Mouse (Mus musculus) limb, embryonic 11.5 days (tissue): Measurements from ENCODE around the gene Zbtb14. TPM values are rescaled to one million over a fixed set of nuclear protein-coding genes. Genes with fewer than 3 reads are reported as not detected.
A peak's percentile ranks its signal among the peaks of the same experiment; 100 is the strongest.

Experiments used
- ATAC-seq: fragments of 200-750 bp; cut with Nextera tagmentation; 2 replicates; pipeline ENCODE4 v1.8.0; 2017; ENCODE audit warnings: low read depth; ENCODE audit not compliant: insufficient number of reproducible peaks, low FRiP score, low TSS enrichment
- DNase-seq: peaks from one replicate; pipeline ENCODE4 v3.0.0-alpha.2; 2015; ENCODE audit warnings: low spot score
- H3K27ac ChIP-seq: fragments of 300-500 bp; sonication (generic); replicated peaks from 2 replicates; pipeline ENCODE4 v1.5.1; 2014; ENCODE audit warnings: low read depth, mild to moderate bottlenecking, low read length
- H3K27me3 ChIP-seq: fragments of 300-500 bp; sonication (generic); 2 replicates; pipeline ENCODE4 v1.6.1; 2014; ENCODE audit warnings: mild to moderate bottlenecking, low read length, mixed read lengths; ENCODE audit not compliant: control insufficient read depth, insufficient read depth
- H3K36me3 ChIP-seq: fragments of 300-500 bp; sonication (generic); 2 replicates; pipeline ENCODE4 v1.6.1; 2014; ENCODE audit warnings: mild to moderate bottlenecking, low read length, moderate library complexity, mixed read lengths; ENCODE audit not compliant: control insufficient read depth, insufficient read depth
- H3K4me1 ChIP-seq: fragments of 300-500 bp; sonication (generic); 2 replicates; pipeline ENCODE4 v1.6.1; 2014; ENCODE audit warnings: low read length, mixed read lengths; ENCODE audit not compliant: control insufficient read depth, insufficient read depth
- H3K4me2 ChIP-seq: fragments of 300-500 bp; sonication (generic); 2 replicates; pipeline ENCODE4 v1.6.1; 2014; ENCODE audit warnings: low read depth, mild to moderate bottlenecking, moderate library complexity; ENCODE audit not compliant: severe bottlenecking
- H3K4me3 ChIP-seq: fragments of 300-500 bp; sonication (generic); 2 replicates; pipeline ENCODE4 v1.5.1; 2014; ENCODE audit warnings: low read depth, low read length
- H3K9ac ChIP-seq: fragments of 300-500 bp; sonication (generic); 2 replicates; pipeline ENCODE4 v1.6.1; 2014; ENCODE audit warnings: mild to moderate bottlenecking, low read length
- H3K9me3 ChIP-seq: fragments of 300-500 bp; sonication (generic); 2 replicates; pipeline ENCODE4 v1.6.1; 2016; ENCODE audit warnings: low read length; ENCODE audit not compliant: control insufficient read depth
- WGBS: fragments of 180-500 bp; shearing (Covaris S2); extraction: QIAGEN DNeasy Blood & Tissue Kit; methylation state at CpG from one replicate; pipeline ENCODE4 v1.1.7; 2014; 5-methylcytosine and 5-hydroxymethylcytosine counted together
- polyA plus RNA-seq: library from polyadenylated mRNA; unstranded; fragments of >200 nt; fragmentation: Nextera tagmentation; extraction: Ambion mirVana; gene quantifications from 2 replicates; pipeline ENCODE4 v1.2.1, GENCODE M21; 2014

The Zbtb14 gene
- 27.9 and 30.5 TPM in 2 replicates for polyA plus RNA-seq

GRCm38 (mm10) chr17:69382511-69383100, at the start of gene Zbtb14:
Gene Zbtb14, plus strand, starts transcription at chr17:69383050.
- Histone ChIP-seq H3K4me2 (peak within 1 kb of the TSS; percentile 80), H3K27ac (peak within 1 kb of the TSS; percentile 99), H3K9me3 (no peaks in the 10 kb centered on the region), H3K4me1 (no peaks in the 10 kb centered on the region), H3K27me3 (no peaks in the 10 kb centered on the region), H3K4me3 (peak within 1 kb of the TSS; percentile 78), H3K36me3 (no peaks in the 10 kb centered on the region), H3K9ac (peak within 1 kb of the TSS; percentile 95)
- DNase-seq = peak; percentile 95
- under 1% methylated on average over 39 of the region's 72 CpGs for WGBS
- peak; percentile 93 for ATAC-seq

- no peaks in the 10 kb centered on the region for H3K4me1 ChIP-seq
- DNase-seq (peak; percentile 17), ATAC-seq (no peak)
- H3K4me3 ChIP-seq = no peak overlapping the region
- H3K9me3 ChIP-seq = no peaks in the 10 kb centered on the region
- H3K27ac ChIP-seq = no peak overlapping the region
- no peak overlapping the region for H3K9ac ChIP-seq
- no peak overlapping the region for H3K4me2 ChIP-seq
- 89% methylated on average over 7 of the region's 7 CpGs for WGBS
- H3K27me3 ChIP-seq = no peaks in the 10 kb centered on the region
- no peaks in the 10 kb centered on the region for H3K36me3 ChIP-seq
Measured at GRCm38 (mm10) chr17:69346056-69346455, 36.8 kb upstream of the Zbtb14 start.

GRCm38 (mm10) chr17:69349014-69349531, 33.8 kb upstream of the Zbtb14 start:
- Histone ChIP-seq H3K4me1 (no peaks in the 10 kb centered on the region), H3K36me3 (no peaks in the 10 kb centered on the region), H3K9ac (no peak overlapping the region), H3K4me2 (no peak overlapping the region), H3K4me3 (no peak overlapping the region), H3K27ac (no peak overlapping the region), H3K9me3 (no peaks in the 10 kb centered on the region), H3K27me3 (no peaks in the 10 kb centered on the region)
- ATAC-seq = peak; percentile 31; the same call in 1 of the 2 replicates
- WGBS = 26% methylated on average over 8 of the region's 8 CpGs
- peak; percentile 54 for DNase-seq

GRCm38 (mm10) chr17:69365049-69365448, 17.8 kb upstream of the Zbtb14 start:
- WGBS = 86% methylated on average over 3 of the region's 3 CpGs
- Histone ChIP-seq H3K4me3 (no peak overlapping the region), H3K27me3 (no peaks in the 10 kb centered on the region), H3K27ac (no peak overlapping the region), H3K9me3 (no peaks in the 10 kb centered on the region), H3K4me1 (no peaks in the 10 kb centered on the region), H3K9ac (no peak overlapping the region), H3K36me3 (no peaks in the 10 kb centered on the region), H3K4me2 (no peak overlapping the region)
- ATAC-seq (no peak), DNase-seq (peak; percentile 56)

- H3K4me1 ChIP-seq = no peaks in the 10 kb centered on the region
- ATAC-seq = no peak
- no peak overlapping the region for H3K27ac ChIP-seq
- H3K27me3 ChIP-seq = no peaks in the 10 kb centered on the region
- H3K9me3 ChIP-seq = no peaks in the 10 kb centered on the region
- no peaks in the 10 kb centered on the region for H3K36me3 ChIP-seq
- WGBS = 91% methylated on average over 8 of the region's 8 CpGs
- no peak overlapping the region for H3K4me3 ChIP-seq
- no peak for DNase-seq
- H3K4me2 ChIP-seq = no peak overlapping the region
- no peak overlapping the region for H3K9ac ChIP-seq
Measured at GRCm38 (mm10) chr17:69380838-69381237, 2.0 kb upstream of the Zbtb14 start.

- Histone ChIP-seq H3K27me3 (no peaks in the 10 kb centered on the region), H3K9ac (peak overlapping the region; percentile 95), H3K4me3 (peak overlapping the region; percentile 78), H3K4me1 (no peaks in the 10 kb centered on the region), H3K9me3 (no peaks in the 10 kb centered on the region), H3K36me3 (no peaks in the 10 kb centered on the region; the same call in 1 of the 2 replicates), H3K27ac (peak overlapping the region; percentile 99), H3K4me2 (peak overlapping the region; percentile 80)
- DNase-seq (peak; percentile 77), ATAC-seq (peak; percentile 69)
- under 1% methylated on average over 91 of the region's 128 CpGs for WGBS
Measured at GRCm38 (mm10) chr17:69383201-69383940, 521 bp downstream of the Zbtb14 start.

GRCm38 (mm10) chr17:69383941-69384665, 1.3 kb downstream of the Zbtb14 start:
- Histone ChIP-seq H3K4me1 (no peaks in the 10 kb centered on the region), H3K36me3 (no peaks in the 10 kb centered on the region; the same call in 1 of the 2 replicates), H3K9me3 (no peaks in the 10 kb centered on the region), H3K4me2 (peak overlapping the region; percentile 80), H3K4me3 (peak overlapping the region; percentile 78), H3K27me3 (no peaks in the 10 kb centered on the region), H3K27ac (peak overlapping the region; percentile 99), H3K9ac (peak overlapping the region; percentile 95)
- ATAC-seq (peak; percentile 11; the same call in 1 of the 2 replicates), DNase-seq (peak; percentile 73)
- WGBS = under 1% methylated on average over 36 of the region's 37 CpGs
